Mouse (Mus musculus): Measurements from ENCODE around the gene Acot1. TPM values are rescaled to one million over a fixed set of nuclear protein-coding genes. Genes with fewer than 3 reads are reported as not detected.
A peak's percentile ranks its signal among the peaks of the same experiment; 100 is the strongest.

The Acot1 gene
- total and polyA plus RNA-seq, 3 experiments = 0.42 TPM; not detected in 2

GRCm38 (mm10) chr12:83987583-83988441 lies 21.5 kb upstream of the Acot1 start, which contains the start of gene Acot2:
Gene Acot2, plus strand, starts transcription at chr12:83987861.
- Histone ChIP-seq H3K9ac (ENCODE audit: insufficient read depth, low read depth) (peak within 1 kb of the TSS; percentile 62), H3K36me3 (replicated peaks in 1 of 2; ENCODE audit: control insufficient read depth in 1 of 2, insufficient read depth in 1 of 2, low read length in 1 of 2) (peaks cover 10 to 13% of the 10 kb centered on the region in 2 experiments), H3K27ac (ENCODE audit: insufficient read depth, low read depth) (peak within 1 kb of the TSS; percentile 84), H3K27me3 (replicated peaks) (no peaks in the 10 kb centered on the region), H3K4me3 (replicated peaks in 1 of 3; ENCODE audit: low read depth in 2 of 3, low read length in 2 of 3, poor library complexity in 1 of 3) (peak within 1 kb of the TSS; percentile 58 to 70 (median 67)), H3K79me2 (replicated peaks; ENCODE audit: control insufficient read depth, extremely low read depth, insufficient read depth, poor library complexity, severe bottlenecking) (no peaks in the 10 kb centered on the region), H3K9me3 (replicated peaks; ENCODE audit: low read length) (peaks cover 4% of the 10 kb centered on the region), H3K4me1 (ENCODE audit: control insufficient read depth in 1 of 2, insufficient read depth in 2 of 2) (peaks cover 7 to 16% of the 10 kb centered on the region in 2 experiments), H3K4me2 (ENCODE audit: insufficient read depth, low read depth, poor library complexity, severe bottlenecking) (peak within 1 kb of the TSS; percentile 68)
- in situ Hi-C loops (cut with MboI; ENCODE audit: low pct_ligation_motif_present, low pct_unique_long_range_greater_than_20kb, low sequenced_read_pairs) (no loop called here), dilution Hi-C loops (cut with MboI; ENCODE audit: extremely low pct_ligation_motif_present, extremely low pct_unique_long_range_greater_than_20kb, low sequenced_read_pairs) (no loop called here)
- peak in 1 of 2 experiments; percentile 64; a peak in 2 of 4 replicates for TF ChIP-seq CTCF (conservative IDR thresholded peaks at IDR 0.05 in 1 of 2, IDR thresholded peaks at IDR 0.05 in 1 of 2; ENCODE audit: low read depth in 2 of 2, low read length in 2 of 2)
- no peak; the same call in 1 of the 2 replicates for TF ChIP-seq UBTF (IDR thresholded peaks at IDR 0.05; ENCODE audit: low read depth, low read length)
- no peak for TF ChIP-seq JUND (conservative IDR thresholded peaks at IDR 0.05; ENCODE audit: low read depth, low read length)
- TF ChIP-seq CHD1 (IDR thresholded peaks at IDR 0.05; ENCODE audit: low read depth, low read length) = no peak
- TF ChIP-seq MYC (IDR thresholded peaks at IDR 0.05; ENCODE audit: low read depth, low read length) = no peak
- TF ChIP-seq RAD21 (IDR thresholded peaks at IDR 0.05; ENCODE audit: low read depth, low read length) = peak; percentile 40
- TF ChIP-seq ZKSCAN1 (IDR thresholded peaks at IDR 0.05; ENCODE audit: borderline replicate concordance, low read depth, low read length) = no peak
- no peak for TF ChIP-seq KAT2A (IDR thresholded peaks at IDR 0.05; ENCODE audit: insufficient replicate concordance, low read length)
- no peak for TF ChIP-seq MAFK (IDR thresholded peaks at IDR 0.05; ENCODE audit: insufficient replicate concordance, low read length)
- TF ChIP-seq MAZ (IDR thresholded peaks at IDR 0.05; ENCODE audit: low read depth, low read length) = no peak
- 0 out of 2 replicates have a peak, but pooled peaks have one; percentile 21 for TF ChIP-seq SMC3 (IDR thresholded peaks at IDR 0.05; ENCODE audit: low read depth, low read length)
- TF ChIP-seq EP300 (IDR thresholded peaks at IDR 0.05; ENCODE audit: low read length) = no peak
- TF ChIP-seq ETS1 (conservative IDR thresholded peaks at IDR 0.05; ENCODE audit: low read depth, low read length) = peak; percentile 23; the same call in 1 of the 2 replicates
- peak; percentile 22; the same call in 1 of the 2 replicates for TF ChIP-seq ZMIZ1 (IDR thresholded peaks at IDR 0.05; ENCODE audit: low read depth, low read length)
- TF ChIP-seq USF1 (IDR thresholded peaks at IDR 0.05; ENCODE audit: low read depth, low read length) = no peak
- no peak for TF ChIP-seq NRF1 (IDR thresholded peaks at IDR 0.05; ENCODE audit: low read depth, low read length)
- no peak for TF ChIP-seq ZNF384 (IDR thresholded peaks at IDR 0.05; ENCODE audit: low read depth, low read length)
- TF ChIP-seq SIN3A (IDR thresholded peaks at IDR 0.05; ENCODE audit: low read length) = no peak; the same call in 1 of the 2 replicates
- no peak; the same call in 1 of the 2 replicates for TF ChIP-seq MXI1 (IDR thresholded peaks at IDR 0.05; ENCODE audit: low read depth, low read length)
- TF ChIP-seq POLR2AphosphoS2 (IDR thresholded peaks at IDR 0.05; ENCODE audit: low read depth, low read length) = no peak
- TF ChIP-seq TCF12 (IDR thresholded peaks at IDR 0.05; ENCODE audit: low read depth, low read length) = peak; percentile 66
- no peak for TF ChIP-seq ZC3H11A (IDR thresholded peaks at IDR 0.05; ENCODE audit: low read depth, low read length)
- no peak for TF ChIP-seq MAX (IDR thresholded peaks at IDR 0.05; ENCODE audit: low read length)
- TF ChIP-seq POLR2A (IDR thresholded peaks at IDR 0.05; ENCODE audit: low read depth, low read length) = peak; percentile 63
- TF ChIP-seq ELF1 (IDR thresholded peaks at IDR 0.05; ENCODE audit: low read depth, low read length) = peak; percentile 43; the same call in 1 of the 2 replicates
- no peak for TF ChIP-seq E2F4 (IDR thresholded peaks at IDR 0.05; ENCODE audit: insufficient replicate concordance, low read depth, low read length)
- TF ChIP-seq USF2 (conservative IDR thresholded peaks at IDR 0.05; ENCODE audit: low read depth, low read length) = no peak
- 0 out of 2 replicates have a peak, but pooled peaks have one; percentile 3 for TF ChIP-seq BHLHE40 (IDR thresholded peaks at IDR 0.05; ENCODE audit: low read depth, low read length)
- TF ChIP-seq GABPA (IDR thresholded peaks at IDR 0.05; ENCODE audit: insufficient replicate concordance, low read depth, low read length) = no peak
- TF ChIP-seq MEF2A (IDR thresholded peaks at IDR 0.05; ENCODE audit: borderline replicate concordance, low read depth, low read length) = no peak
- TF ChIP-seq NELFE (IDR thresholded peaks at IDR 0.05; ENCODE audit: low read depth, low read length) = no peak
- no peak for TF ChIP-seq HCFC1 (IDR thresholded peaks at IDR 0.05; ENCODE audit: low read depth, low read length)
- TF ChIP-seq IRF4 (IDR thresholded peaks at IDR 0.05; ENCODE audit: low read depth, low read length) = no peak
- TF ChIP-seq RCOR1 (conservative IDR thresholded peaks at IDR 0.05; ENCODE audit: low read depth, low read length) = no peak
- TF ChIP-seq TBP (conservative IDR thresholded peaks at IDR 0.05; ENCODE audit: low read depth, low read length) = peak; percentile 82
- no peak for TF ChIP-seq PAX5 (IDR thresholded peaks at IDR 0.05; ENCODE audit: low read length)
- TF ChIP-seq JUN (IDR thresholded peaks at IDR 0.05; ENCODE audit: insufficient read depth, low read depth, low read length) = no peak
- DNase-seq (ENCODE audit: extremely low read depth) = peak; percentile 85

Measured in CH12.LX (cell line).